Mouse (Mus musculus): ENCODE measurements around the gene 5730596B20Rik. TPM values are rescaled to one million over a fixed set of nuclear protein-coding genes. Genes with fewer than 3 reads are reported as not detected.
A peak's percentile ranks its signal among the peaks of the same experiment; 100 is the strongest.

Gene 5730596B20Rik
- polyA plus RNA-seq, 1 experiment from 2014 or later: 0.99 TPM

DNA sequence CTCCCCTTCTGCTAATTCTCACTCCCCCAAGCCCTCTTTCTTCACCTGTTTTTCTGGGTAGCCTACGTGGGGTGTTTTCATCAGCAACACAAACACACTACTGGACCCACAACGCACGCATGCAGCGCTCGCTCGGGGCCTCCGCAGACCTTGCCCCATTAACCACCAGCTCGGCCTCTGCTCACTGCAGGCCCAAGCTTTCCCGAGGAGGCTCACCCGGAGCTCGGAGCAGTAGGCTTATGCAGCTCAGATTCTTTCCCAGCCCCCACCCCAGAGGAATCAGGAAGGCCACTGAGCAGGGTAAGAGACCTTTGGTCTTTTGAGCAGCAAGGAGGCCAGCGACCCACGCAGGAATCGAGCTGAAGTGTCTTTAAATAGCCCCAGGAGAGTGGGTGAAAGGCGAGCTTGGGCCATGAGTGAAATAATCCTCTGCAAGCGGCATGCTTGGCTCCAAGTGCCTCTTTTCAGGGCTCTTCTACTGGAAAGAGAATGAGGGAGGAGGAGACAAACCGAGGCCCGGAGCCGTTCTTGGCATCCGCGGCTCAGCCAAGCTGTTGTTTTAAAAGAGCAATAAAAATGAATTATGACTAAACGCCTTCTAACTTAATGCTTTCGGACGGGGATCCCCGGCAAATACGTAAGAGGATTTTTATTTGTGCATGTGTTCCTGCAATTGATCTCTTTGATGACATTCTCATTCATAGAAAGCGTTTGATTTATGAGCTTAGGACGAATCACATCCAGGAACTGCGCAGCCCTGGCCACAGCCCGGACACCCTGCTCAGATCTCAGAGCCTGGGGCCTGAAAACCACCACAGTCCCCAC lies 16.6 kb upstream of the 5730596B20Rik start:
- peak; percentile 52; the same call in 1 of the 2 replicates for ATAC-seq (ENCODE audit: insufficient number of reproducible peaks, low FRiP score, low TSS enrichment, low read depth)
- H3K27ac ChIP-seq (replicated peaks; ENCODE audit: low read depth, low read length): peak overlapping the region; percentile 48
- under 1% methylated on average over 30 of the region's 30 CpGs for WGBS

DNA sequence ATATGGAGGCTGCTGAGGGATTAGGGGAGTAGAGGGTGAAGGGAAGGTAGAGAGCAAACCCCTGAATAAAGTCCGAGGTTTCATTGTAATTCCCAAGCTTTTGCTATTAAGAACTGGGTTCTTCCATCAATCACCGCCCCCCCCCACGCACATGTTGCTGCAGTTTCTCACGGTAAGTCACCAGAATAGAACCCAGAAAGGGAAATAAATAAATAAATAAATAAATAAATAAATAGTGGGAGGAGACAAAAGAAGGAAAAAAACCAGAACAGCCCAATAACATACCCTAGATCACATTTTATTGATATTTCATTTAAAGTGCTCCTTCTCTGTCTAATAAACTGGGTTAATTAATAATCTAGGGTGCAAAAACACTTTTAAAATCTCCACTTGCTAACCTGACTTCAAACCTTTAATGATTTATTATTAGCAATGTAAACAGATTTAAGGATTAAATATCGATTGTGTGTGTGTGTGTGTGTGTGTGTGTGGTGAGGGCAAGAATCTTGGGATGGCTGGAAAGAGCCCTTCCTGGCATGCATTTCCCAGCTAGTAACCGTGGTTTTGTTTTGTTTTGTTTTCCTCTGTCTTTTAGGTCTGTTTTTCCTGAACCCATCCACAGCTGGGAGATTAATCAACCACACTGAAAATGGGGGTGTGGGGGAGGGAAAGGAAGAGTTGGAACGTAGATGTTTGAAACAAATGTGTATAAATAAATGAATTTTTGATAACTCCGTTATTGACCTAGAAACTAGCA lies 15.8 kb upstream of the 5730596B20Rik start:
- Histone ChIP-seq H3K9me3 (ENCODE audit: control insufficient read depth, low read length) (no peaks in the 10 kb centered on the region), H3K9ac (ENCODE audit: low read length) (no peak overlapping the region), H3K27ac (replicated peaks; ENCODE audit: low read depth, low read length) (no peak overlapping the region), H3K27me3 (ENCODE audit: control insufficient read depth, insufficient read depth, low read length) (peaks cover 23% of the 10 kb centered on the region), H3K4me1 (ENCODE audit: control insufficient read depth, insufficient read depth, low read length) (peaks cover 58% of the 10 kb centered on the region), H3K4me3 (ENCODE audit: low read depth, low read length) (no peak overlapping the region), H3K4me2 (ENCODE audit: low read depth, severe bottlenecking) (peak overlapping the region; percentile 97; the same call in 1 of the 2 replicates), H3K36me3 (ENCODE audit: control insufficient read depth, insufficient read depth, low read length) (no peaks in the 10 kb centered on the region)
- DNase-seq (ENCODE audit: low spot score): peak; percentile 23
- WGBS: 7% methylated on average over 8 of the region's 8 CpGs
- no peak for ATAC-seq (ENCODE audit: insufficient number of reproducible peaks, low FRiP score, low TSS enrichment, low read depth)

More for the DNA sequence above, 16.6 kb upstream of the 5730596B20Rik start:
- peak overlapping the region; percentile 12; the same call in 1 of the 2 replicates for H3K4me3 ChIP-seq (ENCODE audit: low read depth, low read length)
- H3K9ac ChIP-seq (ENCODE audit: low read length): 0 out of 2 replicates have a peak overlapping the region, but pooled peaks have one; percentile 34
- peak overlapping the region; percentile 97 for H3K4me2 ChIP-seq (ENCODE audit: low read depth, severe bottlenecking)
- H3K27me3 ChIP-seq (ENCODE audit: control insufficient read depth, insufficient read depth, low read length): peaks cover 29% of the 10 kb centered on the region
- H3K36me3 ChIP-seq (ENCODE audit: control insufficient read depth, insufficient read depth, low read length): no peaks in the 10 kb centered on the region
- H3K4me1 ChIP-seq (ENCODE audit: control insufficient read depth, insufficient read depth, low read length): peaks cover 54% of the 10 kb centered on the region
- peak; percentile 76 for DNase-seq (ENCODE audit: low spot score)
- no peaks in the 10 kb centered on the region for H3K9me3 ChIP-seq (ENCODE audit: control insufficient read depth, low read length)

DNA sequence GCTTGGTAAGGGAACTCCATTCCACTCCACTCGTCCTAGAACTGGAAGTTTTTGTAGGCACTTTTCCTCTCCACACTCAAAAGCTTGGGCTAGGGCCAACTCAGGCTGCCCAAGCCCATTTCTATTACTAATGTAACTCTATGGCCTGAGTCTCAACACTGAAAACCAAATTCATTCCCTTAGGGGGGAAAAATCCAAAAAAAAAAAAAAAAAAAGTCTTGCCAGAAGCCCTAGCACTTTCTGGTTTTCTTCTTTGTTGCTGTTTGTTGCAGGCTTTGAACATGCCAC lies 15.3 kb upstream of the 5730596B20Rik start:
- DNase-seq (ENCODE audit: low spot score): no peak
- no peak overlapping the region for H3K27ac ChIP-seq (replicated peaks; ENCODE audit: low read depth, low read length)
- WGBS: 15% methylated on average over 1 of the region's 1 CpGs
- no peak overlapping the region for H3K9ac ChIP-seq (ENCODE audit: low read length)
- H3K4me3 ChIP-seq (ENCODE audit: low read depth, low read length): no peak overlapping the region
- H3K27me3 ChIP-seq (ENCODE audit: control insufficient read depth, insufficient read depth, low read length): peaks cover 21% of the 10 kb centered on the region
- H3K4me2 ChIP-seq (ENCODE audit: low read depth, severe bottlenecking): no peak overlapping the region
- H3K36me3 ChIP-seq (ENCODE audit: control insufficient read depth, insufficient read depth, low read length): no peaks in the 10 kb centered on the region
- no peaks in the 10 kb centered on the region for H3K9me3 ChIP-seq (ENCODE audit: control insufficient read depth, low read length)
- H3K4me1 ChIP-seq (ENCODE audit: control insufficient read depth, insufficient read depth, low read length): peaks cover 58% of the 10 kb centered on the region
- no peak for ATAC-seq (ENCODE audit: insufficient number of reproducible peaks, low FRiP score, low TSS enrichment, low read depth)

DNA sequence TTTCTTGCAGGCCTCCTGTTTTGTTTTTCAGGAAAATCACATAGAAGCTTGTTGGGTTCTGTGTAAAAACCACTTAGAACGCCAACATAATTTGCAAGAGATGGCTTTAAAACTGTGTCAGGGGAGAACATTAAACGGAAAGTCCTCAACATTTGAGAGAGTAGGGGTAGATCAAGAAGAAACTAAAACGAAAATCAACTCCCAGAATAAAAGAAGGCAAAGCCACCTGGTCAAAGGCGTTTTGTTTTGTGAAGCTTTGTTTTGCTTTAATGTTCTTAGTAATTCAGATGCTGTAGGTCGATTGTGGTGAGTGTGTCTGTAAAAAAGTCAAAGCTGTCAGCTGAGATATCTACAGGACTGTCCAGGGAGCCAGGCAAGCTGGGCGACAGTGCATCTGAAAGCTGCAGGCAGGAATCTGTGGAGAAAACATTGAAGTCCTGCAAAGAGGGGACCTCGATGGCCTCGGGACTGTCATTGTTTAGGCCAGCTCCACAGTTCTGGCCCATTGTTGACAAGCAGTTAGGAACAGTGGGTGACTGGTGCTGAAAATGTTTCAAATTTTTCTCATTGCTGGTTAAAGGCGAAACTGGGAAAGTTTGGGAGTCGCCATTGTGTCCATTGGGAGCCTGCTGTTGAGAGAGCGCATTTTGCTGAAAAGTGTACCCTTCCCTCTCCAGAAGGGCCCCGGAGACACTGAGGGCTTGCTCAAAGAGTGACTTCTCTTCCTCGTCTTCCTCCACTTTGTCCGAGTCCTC lies 14.5 kb upstream of the 5730596B20Rik start:
- H3K27ac ChIP-seq (replicated peaks; ENCODE audit: low read depth, low read length): no peak overlapping the region

DNA sequence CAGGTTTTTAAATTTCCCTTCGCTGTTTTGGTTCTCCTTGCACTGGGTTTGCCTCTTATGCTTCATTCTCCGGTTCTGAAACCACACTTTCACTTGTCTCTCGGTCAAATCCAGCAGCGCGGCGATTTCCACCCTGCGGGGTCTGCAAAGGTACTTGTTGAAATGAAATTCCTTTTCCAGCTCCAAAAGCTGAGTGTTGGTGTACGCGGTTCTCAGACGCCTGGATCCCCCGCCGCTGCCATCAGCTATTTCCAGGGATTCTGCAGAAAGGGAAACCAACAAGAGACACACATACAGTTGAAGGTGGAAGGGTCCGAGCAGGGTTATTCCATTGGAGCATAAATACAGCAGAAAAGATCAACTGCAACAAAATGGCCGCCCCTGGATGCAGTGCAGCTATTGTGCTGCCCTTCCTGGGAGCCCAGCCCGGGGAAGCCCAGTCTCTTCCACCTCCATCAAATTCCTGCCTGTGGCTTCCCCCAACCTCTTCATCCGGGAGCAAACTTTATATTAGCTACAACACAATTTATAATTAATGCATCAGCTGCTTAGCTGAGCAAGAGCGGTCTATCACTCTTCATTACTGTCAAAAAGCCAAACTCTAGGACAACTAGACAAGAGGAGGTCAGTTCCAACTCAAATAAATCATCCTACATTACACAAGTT lies 13.8 kb upstream of the 5730596B20Rik start:
- Histone ChIP-seq H3K4me2 (ENCODE audit: low read depth, severe bottlenecking) (peak overlapping the region; percentile 69), H3K9ac (ENCODE audit: low read length) (peak overlapping the region; percentile 3; the same call in 1 of the 2 replicates), H3K27ac (replicated peaks; ENCODE audit: low read depth, low read length) (no peak overlapping the region), H3K36me3 (ENCODE audit: control insufficient read depth, insufficient read depth, low read length) (no peaks in the 10 kb centered on the region), H3K27me3 (ENCODE audit: control insufficient read depth, insufficient read depth, low read length) (peaks cover 18% of the 10 kb centered on the region), H3K4me3 (ENCODE audit: low read depth, low read length) (peak overlapping the region; percentile 26), H3K9me3 (ENCODE audit: control insufficient read depth, low read length) (no peaks in the 10 kb centered on the region), H3K4me1 (ENCODE audit: control insufficient read depth, insufficient read depth, low read length) (peaks cover 62% of the 10 kb centered on the region)
- peak; percentile 78 for DNase-seq (ENCODE audit: low spot score)
- no peak for ATAC-seq (ENCODE audit: insufficient number of reproducible peaks, low FRiP score, low TSS enrichment, low read depth)
- WGBS: 3% methylated on average over 17 of the region's 17 CpGs

More for the DNA sequence above, 14.5 kb upstream of the 5730596B20Rik start:
- Histone ChIP-seq H3K4me2 (ENCODE audit: low read depth, severe bottlenecking) (peak overlapping the region; percentile 69), H3K9me3 (ENCODE audit: control insufficient read depth, low read length) (no peaks in the 10 kb centered on the region), H3K9ac (ENCODE audit: low read length) (peak overlapping the region; percentile 23; the same call in 1 of the 2 replicates), H3K4me3 (ENCODE audit: low read depth, low read length) (peak overlapping the region; percentile 26), H3K27me3 (ENCODE audit: control insufficient read depth, insufficient read depth, low read length) (peaks cover 18% of the 10 kb centered on the region), H3K36me3 (ENCODE audit: control insufficient read depth, insufficient read depth, low read length) (no peaks in the 10 kb centered on the region), H3K4me1 (ENCODE audit: control insufficient read depth, insufficient read depth, low read length) (peaks cover 59% of the 10 kb centered on the region)
- DNase-seq (ENCODE audit: low spot score): peak; percentile 48
- 7% methylated on average over 14 of the region's 14 CpGs for WGBS
- no peak for ATAC-seq (ENCODE audit: insufficient number of reproducible peaks, low FRiP score, low TSS enrichment, low read depth)

DNA sequence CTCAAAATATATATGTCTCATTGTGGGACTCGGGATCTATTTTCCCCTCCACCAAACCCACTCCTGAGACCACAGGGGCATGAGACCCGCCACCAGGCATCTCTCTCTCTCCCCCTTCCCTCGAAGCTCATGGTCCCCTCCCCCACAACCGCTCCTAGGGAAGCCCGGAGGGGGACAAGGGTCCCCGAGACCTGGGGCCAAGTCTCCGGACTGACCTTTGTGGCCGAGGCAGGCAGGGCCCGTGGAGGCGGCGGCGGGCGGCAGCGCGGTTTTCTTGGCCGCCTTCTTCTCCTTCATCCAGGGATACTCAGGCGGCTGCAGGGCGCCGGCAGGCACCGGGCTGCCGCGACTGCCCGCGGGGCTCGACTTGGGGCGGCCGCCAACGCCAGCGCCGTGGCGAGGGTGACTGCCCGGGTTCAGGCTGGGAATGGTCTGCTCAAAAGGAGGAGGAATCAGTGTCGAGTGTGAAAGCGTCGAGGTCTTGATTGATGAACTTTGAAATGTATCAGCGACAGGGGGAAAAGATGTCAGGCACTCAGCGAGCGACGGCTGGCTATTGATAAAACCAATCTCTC lies 13.2 kb upstream of the 5730596B20Rik start:
- Histone ChIP-seq H3K36me3 (ENCODE audit: control insufficient read depth, insufficient read depth, low read length) (no peaks in the 10 kb centered on the region), H3K27me3 (ENCODE audit: control insufficient read depth, insufficient read depth, low read length) (peaks cover 17% of the 10 kb centered on the region), H3K27ac (replicated peaks; ENCODE audit: low read depth, low read length) (no peak overlapping the region), H3K4me2 (ENCODE audit: low read depth, severe bottlenecking) (peak overlapping the region; percentile 69), H3K4me1 (ENCODE audit: control insufficient read depth, insufficient read depth, low read length) (peaks cover 59% of the 10 kb centered on the region), H3K9me3 (ENCODE audit: control insufficient read depth, low read length) (no peaks in the 10 kb centered on the region), H3K9ac (ENCODE audit: low read length) (peak overlapping the region; percentile 63), H3K4me3 (ENCODE audit: low read depth, low read length) (peak overlapping the region; percentile 26)
- ATAC-seq (ENCODE audit: insufficient number of reproducible peaks, low FRiP score, low TSS enrichment, low read depth) (no peak), DNase-seq (ENCODE audit: low spot score) (peak; percentile 73)
- WGBS: under 1% methylated on average over 38 of the region's 39 CpGs

DNA sequence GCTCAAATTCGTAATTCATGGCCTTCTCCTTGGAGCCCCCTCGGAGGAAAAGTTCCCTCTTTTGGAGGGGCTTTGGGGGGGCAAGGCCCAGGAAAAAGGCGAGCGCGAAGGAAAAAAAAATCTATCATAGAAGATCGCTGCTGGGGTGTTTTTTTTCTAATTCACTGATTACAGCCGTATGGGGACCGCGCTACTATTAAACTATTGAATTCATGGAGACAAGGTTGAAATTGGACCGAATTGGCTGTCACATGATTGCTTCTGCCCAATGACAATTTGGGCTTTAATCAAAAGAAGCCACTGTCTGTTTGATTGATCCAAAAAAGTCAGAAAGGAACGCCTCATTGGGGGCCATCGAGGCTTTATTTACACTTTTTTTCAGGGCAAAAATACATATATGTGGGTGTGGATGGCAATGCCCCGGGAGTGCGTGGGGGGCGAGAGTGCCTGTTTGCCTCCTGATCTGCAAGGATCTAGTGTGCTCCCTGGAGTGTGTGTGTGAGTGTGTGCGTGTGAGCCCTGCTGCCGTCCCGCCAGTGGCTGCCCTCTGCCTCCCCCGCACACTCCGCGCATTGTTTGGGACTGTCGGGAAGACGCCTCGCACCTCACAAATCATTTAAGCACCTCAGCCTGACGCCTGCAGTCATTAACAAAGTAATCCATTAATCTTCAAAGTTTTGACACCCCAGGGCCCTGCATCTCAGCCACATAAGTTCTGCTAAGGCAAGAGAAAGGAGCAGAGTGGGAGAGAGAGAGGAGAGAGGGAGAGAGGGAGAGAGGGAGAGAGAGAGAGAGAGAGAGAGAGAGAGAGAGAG lies 12.5 kb upstream of the 5730596B20Rik start, which contains the start of gene Hoxa2:
Gene Hoxa2 (minus strand): TSS at position 206 of the 815 bp plus-strand sequence.
- under 1% methylated on average over 25 of the region's 25 CpGs for WGBS
- peaks cover 15% of the 10 kb centered on the region for H3K27me3 ChIP-seq (ENCODE audit: control insufficient read depth, insufficient read depth, low read length)
- H3K27ac ChIP-seq (replicated peaks; ENCODE audit: low read depth, low read length): no peak within 1 kb of the TSS
- H3K9ac ChIP-seq (ENCODE audit: low read length): peak within 1 kb of the TSS; percentile 63
- peak within 1 kb of the TSS; percentile 26 for H3K4me3 ChIP-seq (ENCODE audit: low read depth, low read length)
- H3K36me3 ChIP-seq (ENCODE audit: control insufficient read depth, insufficient read depth, low read length): no peaks in the 10 kb centered on the region
- peak within 1 kb of the TSS; percentile 69 for H3K4me2 ChIP-seq (ENCODE audit: low read depth, severe bottlenecking)
- peak; percentile 76 for DNase-seq (ENCODE audit: low spot score)
- H3K4me1 ChIP-seq (ENCODE audit: control insufficient read depth, insufficient read depth, low read length): peaks cover 54% of the 10 kb centered on the region
- ATAC-seq (ENCODE audit: insufficient number of reproducible peaks, low FRiP score, low TSS enrichment, low read depth): no peak
- no peaks in the 10 kb centered on the region for H3K9me3 ChIP-seq (ENCODE audit: control insufficient read depth, low read length)
